Mouse (Mus musculus): ENCODE measurements around the gene Cabin1. TPM values are rescaled to one million over a fixed set of nuclear protein-coding genes. Genes with fewer than 3 reads are reported as not detected.

Cabin1 gene
- 28.5 and 30.7 TPM in 2 replicates for polyA plus RNA-seq (2014; fragmentation: Nextera tagmentation; extraction: Ambion mirVana)

DNA sequence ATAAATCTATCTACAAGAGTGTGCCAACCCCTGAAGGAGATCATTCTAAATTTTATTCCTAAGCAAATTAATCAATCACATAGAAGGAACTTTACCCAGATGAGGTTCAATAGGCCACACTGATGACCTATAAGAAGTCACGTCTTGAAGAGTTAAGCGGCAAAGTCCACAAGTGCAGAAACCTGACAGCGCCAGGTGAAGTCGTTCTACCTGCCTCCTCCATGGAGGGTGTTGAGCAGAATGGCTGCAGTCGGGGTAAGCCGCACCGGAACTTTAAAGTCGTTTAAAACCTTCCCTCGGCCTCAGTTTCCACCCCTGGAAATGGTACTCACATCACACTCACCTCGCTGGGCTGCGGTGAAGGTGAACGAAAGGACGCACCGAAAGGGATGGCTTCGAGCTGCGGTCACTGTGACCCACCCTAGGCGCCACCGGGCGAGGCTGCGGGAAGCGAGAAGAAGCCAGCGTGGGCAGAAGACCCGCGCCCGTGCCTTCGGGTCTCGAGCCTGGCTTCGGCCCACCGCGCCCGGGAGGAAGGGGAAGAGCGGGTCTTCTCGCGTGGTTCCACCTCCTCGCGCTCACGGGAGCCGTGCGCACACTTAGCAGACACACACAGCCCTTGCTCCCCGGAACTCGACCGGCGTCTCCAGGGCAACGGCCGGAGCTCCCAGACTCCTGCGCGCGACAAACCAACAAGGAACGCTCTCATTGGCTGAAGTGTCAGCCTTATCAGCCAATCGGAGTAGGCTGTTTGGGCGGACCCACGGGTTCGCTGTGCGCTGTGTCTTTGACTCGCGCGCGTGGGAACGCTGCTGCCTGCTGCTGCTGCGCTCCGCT lies at the start of gene Cabin1:
TSS of gene Cabin1 (minus strand) at position 660 of the 837 bp plus-strand sequence.
- peak within 1 kb of the TSS; percentile 82 for H3K4me2 ChIP-seq (ENCODE audit: low read depth, severe bottlenecking)
- peak within 1 kb of the TSS; percentile 53 for H3K4me3 ChIP-seq (ENCODE audit: low read depth, low read length)
- no peaks in the 10 kb centered on the region for H3K36me3 ChIP-seq (ENCODE audit: control insufficient read depth, insufficient read depth, low read length)
- peaks cover 3% of the 10 kb centered on the region; the same call in 1 of the 2 replicates for H3K4me1 ChIP-seq (ENCODE audit: control insufficient read depth, insufficient read depth, low read length)
- no peaks in the 10 kb centered on the region for H3K27me3 ChIP-seq (ENCODE audit: control insufficient read depth, insufficient read depth, low read length)
- H3K27ac ChIP-seq (replicated peaks; ENCODE audit: low read depth, low read length), result no peak within 1 kb of the TSS
- H3K9ac ChIP-seq (ENCODE audit: low read length), result peak within 1 kb of the TSS; percentile 79
- ATAC-seq (ENCODE audit: insufficient number of reproducible peaks, low FRiP score, low TSS enrichment, low read depth), result peak; percentile 96
- no peaks in the 10 kb centered on the region for H3K9me3 ChIP-seq (ENCODE audit: control insufficient read depth, low read length)
- peak; percentile 99 for DNase-seq (ENCODE audit: low spot score)
- whole genome bisulfite sequencing, result under 1% methylated on average over 61 of the region's 61 CpGs

DNA sequence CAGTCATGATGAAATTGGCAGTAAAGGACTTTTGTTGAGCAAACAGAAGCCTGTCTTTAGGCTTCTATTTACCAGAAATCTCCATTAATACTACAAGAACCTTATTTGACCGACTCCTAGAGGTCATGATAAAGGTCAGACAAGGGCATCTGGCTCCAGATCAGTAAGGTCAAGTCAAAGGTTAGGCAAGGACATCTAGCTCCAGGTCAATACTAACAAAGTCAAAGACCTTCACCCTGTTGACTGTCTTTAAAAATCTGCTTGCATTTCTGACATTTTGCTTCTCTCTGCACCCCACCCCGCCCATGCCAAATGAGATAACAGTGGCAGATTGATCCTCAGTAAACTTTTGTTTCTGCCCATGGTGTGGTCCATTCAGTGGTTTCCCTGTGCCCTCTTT lies 40.1 kb upstream of the Cabin1 start:
- H3K9me3 ChIP-seq (ENCODE audit: control insufficient read depth, low read length), result no peaks in the 10 kb centered on the region
- no peak overlapping the region for H3K9ac ChIP-seq (ENCODE audit: low read length)
- H3K4me2 ChIP-seq (ENCODE audit: low read depth, severe bottlenecking), result no peak overlapping the region
- DNase-seq (ENCODE audit: low spot score) (no peak), ATAC-seq (ENCODE audit: insufficient number of reproducible peaks, low FRiP score, low TSS enrichment, low read depth) (no peak)
- H3K4me1 ChIP-seq (ENCODE audit: control insufficient read depth, insufficient read depth, low read length), result no peaks in the 10 kb centered on the region
- no peak overlapping the region for H3K4me3 ChIP-seq (ENCODE audit: low read depth, low read length)
- H3K27ac ChIP-seq (replicated peaks; ENCODE audit: low read depth, low read length), result no peak overlapping the region
- H3K36me3 ChIP-seq (ENCODE audit: control insufficient read depth, insufficient read depth, low read length), result no peaks in the 10 kb centered on the region
- no peaks in the 10 kb centered on the region for H3K27me3 ChIP-seq (ENCODE audit: control insufficient read depth, insufficient read depth, low read length)
- WGBS, result 78% methylated on average over 2 of the region's 2 CpGs

DNA sequence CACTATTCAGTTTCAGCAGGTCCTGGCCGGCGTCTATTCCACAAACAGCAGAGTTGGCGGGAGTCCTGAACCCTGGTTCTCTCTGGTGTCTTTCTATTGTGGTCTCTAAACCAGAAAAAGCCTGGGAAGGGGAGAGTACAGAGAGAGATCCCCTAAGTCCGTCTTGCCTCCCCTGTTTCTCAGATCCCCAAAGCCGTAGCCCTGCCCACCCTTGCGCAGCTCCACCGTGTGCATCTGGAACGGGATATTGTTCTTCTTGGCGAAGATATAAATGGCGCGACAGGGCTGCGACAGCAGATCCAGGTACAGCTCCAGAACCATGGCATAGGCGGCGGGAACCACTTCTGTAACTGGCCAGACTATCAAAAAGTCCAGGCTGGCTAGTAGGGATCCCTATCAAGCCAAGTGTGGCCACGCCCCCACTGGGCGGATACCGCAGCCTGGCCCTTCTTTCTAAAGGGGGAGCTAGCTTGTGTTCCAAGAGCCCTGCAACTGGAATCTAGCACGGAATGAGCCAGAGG lies 34.1 kb upstream of the Cabin1 start, which contains the start of gene Gstt1:
TSS of gene Gstt1 (minus strand) at position 409 of the 521 bp plus-strand sequence.
- 2% methylated on average over 18 of the region's 18 CpGs for WGBS
- H3K9me3 ChIP-seq (ENCODE audit: control insufficient read depth, low read length), result no peaks in the 10 kb centered on the region
- H3K9ac ChIP-seq (ENCODE audit: low read length), result peak within 1 kb of the TSS; percentile 35; the same call in 1 of the 2 replicates
- ATAC-seq (ENCODE audit: insufficient number of reproducible peaks, low FRiP score, low TSS enrichment, low read depth), result peak; percentile 41; the same call in 1 of the 2 replicates
- peak within 1 kb of the TSS; percentile 38 for H3K4me3 ChIP-seq (ENCODE audit: low read depth, low read length)
- H3K27ac ChIP-seq (replicated peaks; ENCODE audit: low read depth, low read length), result no peak within 1 kb of the TSS
- H3K27me3 ChIP-seq (ENCODE audit: control insufficient read depth, insufficient read depth, low read length), result peaks cover 3% of the 10 kb centered on the region; the same call in 1 of the 2 replicates
- peaks cover 3% of the 10 kb centered on the region; the same call in 1 of the 2 replicates for H3K4me1 ChIP-seq (ENCODE audit: control insufficient read depth, insufficient read depth, low read length)
- H3K4me2 ChIP-seq (ENCODE audit: low read depth, severe bottlenecking), result peak within 1 kb of the TSS; percentile 69
- no peaks in the 10 kb centered on the region for H3K36me3 ChIP-seq (ENCODE audit: control insufficient read depth, insufficient read depth, low read length)
- DNase-seq (ENCODE audit: low spot score), result peak; percentile 52

DNA sequence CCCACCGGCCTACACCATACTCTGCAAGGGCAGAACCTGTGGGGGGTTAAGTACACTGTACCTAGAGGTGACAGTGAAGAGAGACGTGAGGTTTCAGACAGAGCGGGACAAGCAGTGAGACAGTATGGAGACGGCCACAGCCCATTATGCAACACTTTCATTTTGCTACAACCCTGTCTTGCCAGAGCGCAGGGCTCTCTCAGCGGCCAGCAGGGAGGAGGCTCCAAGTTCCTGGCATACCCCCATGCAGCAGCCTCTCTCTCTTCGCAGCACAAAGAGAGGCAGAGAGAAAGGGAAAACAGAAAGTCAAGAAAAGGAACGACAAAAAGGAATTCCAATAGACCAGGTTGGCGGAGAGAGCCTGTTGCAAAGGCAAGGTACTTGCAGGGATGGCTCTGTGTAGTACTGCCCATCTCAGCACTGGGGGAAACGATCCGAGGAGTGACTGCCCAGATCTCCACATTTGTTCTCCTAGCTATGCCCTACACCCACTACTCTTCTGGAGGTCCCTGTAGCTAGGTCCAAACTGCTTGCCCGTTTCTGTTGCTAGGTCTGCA lies 33.6 kb upstream of the Cabin1 start:
- Histone ChIP-seq H3K27ac (replicated peaks; ENCODE audit: low read depth, low read length) (no peak overlapping the region), H3K9me3 (ENCODE audit: control insufficient read depth, low read length) (no peaks in the 10 kb centered on the region), H3K9ac (ENCODE audit: low read length) (peak overlapping the region; percentile 35; the same call in 1 of the 2 replicates), H3K4me3 (ENCODE audit: low read depth, low read length) (peak overlapping the region; percentile 38), H3K4me2 (ENCODE audit: low read depth, severe bottlenecking) (peak overlapping the region; percentile 69), H3K27me3 (ENCODE audit: control insufficient read depth, insufficient read depth, low read length) (peaks cover 3% of the 10 kb centered on the region; the same call in 1 of the 2 replicates), H3K4me1 (ENCODE audit: control insufficient read depth, insufficient read depth, low read length) (peaks cover 3% of the 10 kb centered on the region; the same call in 1 of the 2 replicates), H3K36me3 (ENCODE audit: control insufficient read depth, insufficient read depth, low read length) (no peaks in the 10 kb centered on the region)
- ATAC-seq (ENCODE audit: insufficient number of reproducible peaks, low FRiP score, low TSS enrichment, low read depth) (0 out of 2 replicates have a peak, but pooled peaks have one; percentile 32), DNase-seq (ENCODE audit: low spot score) (peak; percentile 37)
- under 1% methylated on average over 12 of the region's 12 CpGs for WGBS

DNA sequence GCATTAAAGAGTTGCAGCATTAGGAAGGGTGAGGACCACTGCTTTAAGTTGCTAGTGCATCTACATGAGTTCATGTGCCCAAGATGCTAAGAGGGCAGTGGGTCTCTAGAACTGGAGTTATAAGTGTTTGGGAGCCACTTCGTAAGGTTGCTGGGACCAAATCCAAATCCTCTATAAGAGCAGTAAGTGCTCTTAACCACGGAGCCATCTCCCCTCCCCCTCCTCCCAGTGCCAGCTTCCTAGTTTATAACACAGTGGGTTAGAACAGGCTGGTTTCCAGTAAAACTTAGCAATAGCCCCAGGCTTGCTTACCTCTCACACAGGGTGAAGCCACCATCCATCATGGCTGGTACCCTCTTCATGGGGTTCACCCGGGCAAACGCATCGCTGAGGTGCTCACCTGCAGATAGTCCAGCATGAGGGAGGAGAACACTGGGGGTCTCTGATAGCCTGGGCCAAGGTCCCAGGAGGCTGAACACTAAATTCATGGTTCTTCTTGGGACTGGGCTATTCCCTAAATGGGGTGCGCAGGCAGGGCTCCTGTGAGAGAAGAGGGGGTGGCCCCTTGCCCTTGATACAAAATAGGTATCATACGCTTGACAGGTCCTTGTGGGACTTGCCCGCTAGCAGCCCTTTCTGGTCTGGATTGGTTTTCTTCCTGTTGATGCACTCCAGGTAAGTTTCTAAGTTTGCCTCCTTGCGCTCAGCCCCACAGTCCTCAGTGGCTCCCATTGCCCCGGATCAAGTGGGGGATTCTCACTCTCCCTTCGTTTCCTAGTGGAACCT lies 32.8 kb upstream of the Cabin1 start:
- Histone ChIP-seq H3K4me2 (ENCODE audit: low read depth, severe bottlenecking) (peak overlapping the region; percentile 69), H3K9me3 (ENCODE audit: control insufficient read depth, low read length) (no peaks in the 10 kb centered on the region), H3K4me3 (ENCODE audit: low read depth, low read length) (peak overlapping the region; percentile 38), H3K27ac (replicated peaks; ENCODE audit: low read depth, low read length) (no peak overlapping the region), H3K27me3 (ENCODE audit: control insufficient read depth, insufficient read depth, low read length) (peaks cover 3% of the 10 kb centered on the region; the same call in 1 of the 2 replicates), H3K36me3 (ENCODE audit: control insufficient read depth, insufficient read depth, low read length) (no peaks in the 10 kb centered on the region), H3K4me1 (ENCODE audit: control insufficient read depth, insufficient read depth, low read length) (peaks cover 3% of the 10 kb centered on the region; the same call in 1 of the 2 replicates), H3K9ac (ENCODE audit: low read length) (no peak overlapping the region)
- 40% methylated on average over 11 of the region's 11 CpGs for WGBS
- ATAC-seq (ENCODE audit: insufficient number of reproducible peaks, low FRiP score, low TSS enrichment, low read depth) (no peak), DNase-seq (ENCODE audit: low spot score) (no peak)

DNA sequence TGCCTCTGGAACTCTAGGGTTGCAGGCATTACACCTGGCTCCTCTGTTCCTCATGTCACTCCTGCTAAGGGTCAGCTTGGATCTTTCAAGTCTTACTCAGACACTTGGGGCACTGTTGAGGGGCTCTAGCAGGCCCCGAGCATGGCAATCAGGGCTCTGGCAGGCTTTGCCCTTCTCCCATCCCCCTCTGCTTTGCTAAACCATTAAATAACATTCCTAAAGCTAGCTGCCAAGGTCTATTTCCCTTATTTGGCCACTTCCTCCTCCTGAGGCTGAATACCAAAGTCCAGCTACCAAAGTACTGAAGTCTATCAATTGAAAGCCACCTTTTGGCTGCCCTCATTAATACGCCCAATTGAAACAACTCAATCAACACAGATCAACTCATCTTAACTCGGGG lies 30.7 kb upstream of the Cabin1 start:
- Histone ChIP-seq H3K27ac (replicated peaks; ENCODE audit: low read depth, low read length) (no peak overlapping the region), H3K27me3 (ENCODE audit: control insufficient read depth, insufficient read depth, low read length) (peaks cover 3% of the 10 kb centered on the region; the same call in 1 of the 2 replicates), H3K4me3 (ENCODE audit: low read depth, low read length) (no peak overlapping the region), H3K4me2 (ENCODE audit: low read depth, severe bottlenecking) (no peak overlapping the region), H3K36me3 (ENCODE audit: control insufficient read depth, insufficient read depth, low read length) (no peaks in the 10 kb centered on the region), H3K4me1 (ENCODE audit: control insufficient read depth, insufficient read depth, low read length) (peaks cover 3% of the 10 kb centered on the region; the same call in 1 of the 2 replicates), H3K9ac (ENCODE audit: low read length) (no peak overlapping the region), H3K9me3 (ENCODE audit: control insufficient read depth, low read length) (no peaks in the 10 kb centered on the region)
- ATAC-seq (ENCODE audit: insufficient number of reproducible peaks, low FRiP score, low TSS enrichment, low read depth), result no peak
- WGBS, result 41% methylated on average over 3 of the region's 3 CpGs
- DNase-seq (ENCODE audit: low spot score), result peak; percentile 34

DNA sequence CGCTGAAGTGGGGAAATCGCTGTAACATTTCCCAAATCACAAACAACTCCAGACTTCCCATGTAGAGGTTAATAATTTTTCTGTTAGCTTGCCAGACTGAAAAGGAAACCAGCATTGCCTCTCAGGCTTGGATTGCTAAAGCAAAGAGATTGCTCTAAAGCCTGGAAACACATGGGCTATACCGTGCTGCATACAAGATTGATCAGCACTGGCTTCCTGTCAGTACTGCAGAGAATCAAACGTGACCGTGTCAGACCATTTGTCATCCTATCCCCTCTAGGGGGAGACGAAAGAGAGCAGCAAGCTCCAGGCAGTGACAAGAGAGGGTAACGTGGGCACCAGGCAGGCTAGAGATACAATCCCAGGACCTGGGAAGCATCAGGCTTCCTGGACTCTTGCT lies 26.6 kb upstream of the Cabin1 start:
- ATAC-seq (ENCODE audit: insufficient number of reproducible peaks, low FRiP score, low TSS enrichment, low read depth), result no peak
- H3K27me3 ChIP-seq (ENCODE audit: control insufficient read depth, insufficient read depth, low read length), result no peaks in the 10 kb centered on the region

More for the DNA sequence above, 26.6 kb upstream of the Cabin1 start:
- no peak overlapping the region for H3K27ac ChIP-seq (replicated peaks; ENCODE audit: low read depth, low read length)
- no peaks in the 10 kb centered on the region for H3K9me3 ChIP-seq (ENCODE audit: control insufficient read depth, low read length)
- 22% methylated on average over 7 of the region's 7 CpGs for WGBS
- peak; percentile 24 for DNase-seq (ENCODE audit: low spot score)
- H3K36me3 ChIP-seq (ENCODE audit: control insufficient read depth, insufficient read depth, low read length), result no peaks in the 10 kb centered on the region
- H3K4me1 ChIP-seq (ENCODE audit: control insufficient read depth, insufficient read depth, low read length), result no peaks in the 10 kb centered on the region
- H3K9ac ChIP-seq (ENCODE audit: low read length), result 0 out of 2 replicates have a peak overlapping the region, but pooled peaks have one; percentile 27
- H3K4me2 ChIP-seq (ENCODE audit: low read depth, severe bottlenecking), result no peak overlapping the region
- H3K4me3 ChIP-seq (ENCODE audit: low read depth, low read length), result no peak overlapping the region
